Mouse (Mus musculus) heart, postnatal 0 days (tissue): Measurements from ENCODE around the gene Zfp688. TPM values are rescaled to one million over a fixed set of nuclear protein-coding genes. Genes with fewer than 3 reads are reported as not detected.
"Not testable (repeated sequence)": the region's sequence is repeated elsewhere in the genome, so short reads cannot be mapped to it uniquely, and the experiment has no call there.

Experiments used
- ATAC-seq: fragments of 200-750 bp; cut with Nextera tagmentation; 2 replicates; pipeline ENCODE4 v1.8.0; 2017; ENCODE audit warnings: low read depth, moderate number of reproducible peaks, moderate library complexity; ENCODE audit not compliant: insufficient read depth
- DNase-seq: peaks from one replicate; pipeline ENCODE4 v3.0.0-alpha.2; 2016; ENCODE audit warnings: low spot score
- H3K27ac ChIP-seq: fragments of 300-500 bp; sonication (generic); 2 replicates; pipeline ENCODE4 v1.5.1; 2014; ENCODE audit warnings: low read depth, mild to moderate bottlenecking
- H3K27me3 ChIP-seq: fragments of 300-500 bp; sonication (generic); 2 replicates; pipeline ENCODE4 v1.6.1; 2014; ENCODE audit warnings: low read length, mixed read lengths; ENCODE audit not compliant: control insufficient read depth, insufficient read depth
- H3K36me3 ChIP-seq: fragments of 300-500 bp; sonication (generic); replicated peaks from 2 replicates; pipeline ENCODE4 v1.6.1; 2014; ENCODE audit warnings: low read length, mixed read lengths; ENCODE audit not compliant: control insufficient read depth, insufficient read depth
- H3K4me1 ChIP-seq: fragments of 300-500 bp; sonication (generic); 2 replicates; pipeline ENCODE4 v1.6.1; 2014; ENCODE audit warnings: antibody characterized with exemption; ENCODE audit not compliant: control insufficient read depth, insufficient read depth
- H3K4me2 ChIP-seq: fragments of 300-500 bp; sonication (generic); 2 replicates; pipeline ENCODE4 v1.6.1; 2014; ENCODE audit warnings: low read depth, mild to moderate bottlenecking, low read length, moderate library complexity
- H3K4me3 ChIP-seq: fragments of 300-500 bp; sonication (generic); 2 replicates; pipeline ENCODE4 v1.5.1; 2014; ENCODE audit warnings: low read depth, low read length
- H3K9ac ChIP-seq: fragments of 300-500 bp; sonication (generic); replicated peaks from 2 replicates; pipeline ENCODE4 v1.6.1; 2014; ENCODE audit warnings: low read depth, low read length, mixed read lengths
- H3K9me3 ChIP-seq: fragments of 300-500 bp; sonication (generic); replicated peaks from 2 replicates; pipeline ENCODE4 v1.6.1; 2016; ENCODE audit warnings: low read length; ENCODE audit not compliant: control insufficient read depth
- CTCF ChIP-seq: IDR thresholded peaks from 2 replicates; pipeline ENCODE4 v1.5.1; 2016; ENCODE audit warnings: antibody characterized with exemption, control low read depth, low read depth
- EP300 ChIP-seq: IDR thresholded peaks from 2 replicates; pipeline ENCODE4 v1.6.1; 2016; ENCODE audit warnings: antibody characterized with exemption, low read depth
- WGBS: fragments of 180-500 bp; shearing (Covaris S2); extraction: QIAGEN DNeasy Blood & Tissue Kit; methylation state at CpG from one replicate; pipeline ENCODE4 v1.1.7; 2014; 5-methylcytosine and 5-hydroxymethylcytosine counted together
- polyA plus RNA-seq: library from polyadenylated mRNA; unstranded; fragments of >200 nt; fragmentation: Nextera tagmentation; extraction: Ambion mirVana; gene quantifications from 2 replicates; pipeline ENCODE4 v1.2.1, GENCODE M21; 2015
- total RNA-seq: library from RNA; depleted of rRNA; stranded (reverse); fragments of >200 nt; gene quantifications from 2 replicates; pipeline ENCODE4 v1.2.3, GENCODE M21; 2014; ENCODE audit warnings: low replicate concordance

The Zfp688 gene
- total and polyA plus RNA-seq, 2 experiments from 2014 or later = 8.1 to 11.3 TPM

- no peaks in the 10 kb centered on the region for H3K9me3 ChIP-seq
- ATAC-seq = no peak
- DNase-seq = no peak
- no peaks in the 10 kb centered on the region for H3K27me3 ChIP-seq
- H3K36me3 ChIP-seq = peaks cover 7% of the 10 kb centered on the region
- WGBS = 97% methylated on average over 16 of the region's 16 CpGs
- TF ChIP-seq CTCF (no peak), EP300 (no peak)
- H3K4me1 ChIP-seq = peaks cover 14% of the 10 kb centered on the region
- H3K4me2 ChIP-seq = no peak overlapping the region
- no peak overlapping the region for H3K27ac ChIP-seq
- H3K9ac ChIP-seq = no peak overlapping the region
- no peak overlapping the region for H3K4me3 ChIP-seq
Measured at GRCm38 (mm10) chr7:127391538-127391937, 30.3 kb downstream of the Zfp688 start.

GRCm38 (mm10) chr7:127390306-127390705 lies 31.6 kb downstream of the Zfp688 start:
- Histone ChIP-seq H3K9ac (no peak overlapping the region), H3K36me3 (peaks cover 7% of the 10 kb centered on the region), H3K27ac (no peak overlapping the region), H3K4me2 (no peak overlapping the region), H3K27me3 (no peaks in the 10 kb centered on the region), H3K4me3 (no peak overlapping the region), H3K4me1 (peaks cover 14% of the 10 kb centered on the region), H3K9me3 (no peaks in the 10 kb centered on the region)
- TF ChIP-seq EP300 = no peak
- no peak for TF ChIP-seq CTCF
- no peak for DNase-seq
- no peak for ATAC-seq
- WGBS = 75% methylated on average over 7 of the region's 7 CpGs

- not testable (repeated sequence) for H3K4me3 ChIP-seq, H3K4me2 ChIP-seq, H3K36me3 ChIP-seq, H3K9ac ChIP-seq, DNase-seq, H3K9me3 ChIP-seq, H3K27me3 ChIP-seq, ATAC-seq, H3K27ac ChIP-seq, H3K4me1 ChIP-seq
Measured at GRCm38 (mm10) chr7:127388201-127388600, 33.7 kb downstream of the Zfp688 start.

DNA sequence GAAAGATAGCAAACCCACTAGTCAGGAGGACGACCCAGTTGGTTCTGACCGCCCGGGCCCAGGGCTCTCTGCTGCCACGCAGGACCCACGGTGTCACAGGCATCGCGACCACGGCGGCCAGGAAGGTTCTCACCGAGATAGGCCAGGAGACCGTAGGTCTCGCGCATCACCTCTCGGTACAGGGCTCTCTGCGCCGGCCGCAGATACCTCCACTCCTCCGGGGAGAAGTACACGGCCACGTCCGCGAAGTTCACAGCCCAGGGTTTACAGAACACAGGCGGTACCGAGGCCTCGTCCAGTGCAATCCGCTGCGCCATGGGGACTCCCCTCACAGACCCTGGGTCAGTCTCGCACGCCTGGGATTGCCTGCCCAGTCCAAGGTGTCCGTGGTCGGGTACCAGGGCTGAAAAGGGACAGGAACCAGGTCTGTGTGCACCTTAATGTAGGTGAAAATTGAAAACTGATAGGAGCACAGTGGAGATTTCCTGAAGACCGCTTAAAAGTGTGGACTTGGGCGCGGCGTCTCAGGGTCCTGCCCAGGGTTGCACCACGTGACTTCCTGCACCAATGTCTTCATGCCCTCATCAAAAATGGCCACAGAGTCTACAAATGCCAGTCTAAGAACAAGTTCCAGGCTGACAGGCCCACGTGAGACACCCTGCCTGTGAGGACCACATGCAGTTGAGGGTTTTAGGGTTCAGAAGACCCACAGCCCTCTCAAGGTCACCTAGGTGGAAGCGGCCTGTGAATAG lies 35.1 kb downstream of the Zfp688 start, which contains the start of gene 9130019O22Rik:
TSS of gene 9130019O22Rik (minus strand) at position 526 of the 752 bp plus-strand sequence.
- H3K27ac ChIP-seq = peak within 1 kb of the TSS; percentile 54; the same call in 1 of the 2 replicates

DNA sequence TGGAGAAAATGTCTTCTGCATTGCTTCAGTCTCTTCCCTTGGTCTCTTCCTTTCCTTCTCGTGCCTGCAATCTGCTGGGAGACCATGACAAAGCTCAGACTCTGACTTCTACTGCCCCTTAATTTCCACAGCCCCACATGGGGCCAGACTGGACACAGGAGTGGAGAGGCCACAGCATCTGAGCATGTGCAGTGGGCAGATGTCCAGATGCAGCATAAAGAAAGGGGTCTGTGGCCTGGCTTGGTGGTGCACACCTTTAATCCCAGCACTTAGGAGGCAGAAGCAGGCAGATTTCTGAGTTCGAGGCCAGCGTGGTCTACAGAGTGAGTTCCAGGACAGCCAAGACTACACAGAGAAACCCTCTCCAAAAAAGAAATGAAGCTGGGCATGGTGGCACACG lies 36.3 kb downstream of the Zfp688 start:
- not testable (repeated sequence) for H3K9ac ChIP-seq, H3K9me3 ChIP-seq, H3K4me3 ChIP-seq, H3K27ac ChIP-seq, H3K4me1 ChIP-seq, DNase-seq, H3K36me3 ChIP-seq, H3K4me2 ChIP-seq, H3K27me3 ChIP-seq, ATAC-seq
- WGBS = 90% methylated on average over 4 of the region's 4 CpGs

More for the DNA sequence above, 35.1 kb downstream of the Zfp688 start, which contains the start of gene 9130019O22Rik:
- 9% methylated on average over 36 of the region's 38 CpGs for WGBS
- Histone ChIP-seq H3K9ac (peak within 1 kb of the TSS; percentile 67), H3K4me1 (no peaks in the 10 kb centered on the region), H3K9me3 (no peaks in the 10 kb centered on the region), H3K4me2 (peak within 1 kb of the TSS; percentile 73), H3K27me3 (no peaks in the 10 kb centered on the region), H3K36me3 (peaks cover 7% of the 10 kb centered on the region), H3K4me3 (peak within 1 kb of the TSS; percentile 66)
- DNase-seq = peak; percentile 90
- ATAC-seq = peak; percentile 88
- TF ChIP-seq EP300 (no peak), CTCF (no peak)
